Mouse (Mus musculus): Measurements from ENCODE around the gene Wipf3.

Gene Wipf3

DNA sequence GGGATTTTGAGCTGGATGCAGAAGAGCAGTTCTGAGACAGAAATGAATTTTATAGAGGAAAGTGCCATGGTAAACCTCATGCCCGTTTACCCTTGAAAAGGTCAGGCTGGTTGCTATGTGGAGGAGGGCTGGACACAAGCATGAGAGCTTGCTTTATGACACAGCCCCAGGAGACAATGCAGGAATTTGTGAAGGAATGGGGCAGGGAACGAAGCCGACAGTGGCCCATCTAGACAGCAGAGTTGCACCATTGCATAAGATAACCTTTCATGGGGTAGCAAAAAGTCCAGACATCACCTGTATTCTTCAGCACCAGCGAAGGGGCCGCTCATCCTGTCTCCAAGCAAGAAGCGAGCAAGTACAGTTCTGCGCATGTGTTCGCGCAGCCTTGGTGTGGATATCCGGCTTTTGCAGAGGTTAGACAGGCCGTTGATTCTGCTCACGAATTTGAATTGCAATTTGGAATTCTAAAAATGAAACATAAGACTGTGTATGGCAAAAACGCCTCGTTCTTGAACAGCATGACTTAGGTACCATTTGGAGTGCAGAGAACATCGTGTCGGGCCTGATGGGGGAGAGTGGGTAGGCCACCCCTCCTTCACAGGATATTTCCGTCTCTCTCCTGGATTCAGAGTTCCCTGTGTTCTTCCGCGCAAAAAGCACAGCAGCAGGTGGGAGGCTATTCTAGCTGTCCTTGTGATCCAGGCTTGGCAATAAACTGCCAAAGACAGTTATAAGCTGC, 46.7 kb downstream of the Wipf3 start:
- no peak for DNase-seq (ENCODE audit: low read depth)

DNA sequence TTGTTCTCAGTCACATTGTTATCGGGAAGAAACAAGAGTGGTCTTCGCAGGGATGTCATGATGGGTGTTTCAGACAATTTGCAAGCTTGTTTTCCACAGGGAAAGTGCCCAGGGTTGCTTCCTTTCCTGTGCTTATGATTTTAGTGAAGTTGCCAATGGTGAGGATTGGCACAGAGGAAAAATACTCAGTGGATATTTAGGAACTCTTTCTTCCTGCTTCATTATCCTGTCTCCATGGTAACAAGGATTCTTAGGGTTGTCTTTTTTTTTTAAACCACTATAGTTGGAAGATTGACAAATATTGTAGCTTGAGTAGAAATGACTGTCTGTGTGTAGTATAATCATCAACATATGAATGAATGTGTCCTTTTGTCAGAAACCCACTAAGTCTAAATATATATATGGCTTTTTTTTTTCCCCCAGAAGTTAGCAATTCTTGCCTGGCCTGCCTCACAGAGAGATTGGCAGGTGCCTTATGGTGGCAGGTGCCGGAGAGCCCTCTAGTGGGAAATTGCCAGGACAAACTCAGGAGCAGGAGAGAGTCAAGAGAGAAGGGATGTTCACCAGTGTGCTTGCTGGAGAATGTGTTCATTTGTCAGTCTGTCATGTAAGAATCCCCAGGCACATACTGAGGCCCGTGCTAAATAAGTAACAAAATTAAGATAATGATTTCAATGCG, 49.4 kb downstream of the Wipf3 start:
- DNase-seq (ENCODE audit: low read depth): no peak

DNA sequence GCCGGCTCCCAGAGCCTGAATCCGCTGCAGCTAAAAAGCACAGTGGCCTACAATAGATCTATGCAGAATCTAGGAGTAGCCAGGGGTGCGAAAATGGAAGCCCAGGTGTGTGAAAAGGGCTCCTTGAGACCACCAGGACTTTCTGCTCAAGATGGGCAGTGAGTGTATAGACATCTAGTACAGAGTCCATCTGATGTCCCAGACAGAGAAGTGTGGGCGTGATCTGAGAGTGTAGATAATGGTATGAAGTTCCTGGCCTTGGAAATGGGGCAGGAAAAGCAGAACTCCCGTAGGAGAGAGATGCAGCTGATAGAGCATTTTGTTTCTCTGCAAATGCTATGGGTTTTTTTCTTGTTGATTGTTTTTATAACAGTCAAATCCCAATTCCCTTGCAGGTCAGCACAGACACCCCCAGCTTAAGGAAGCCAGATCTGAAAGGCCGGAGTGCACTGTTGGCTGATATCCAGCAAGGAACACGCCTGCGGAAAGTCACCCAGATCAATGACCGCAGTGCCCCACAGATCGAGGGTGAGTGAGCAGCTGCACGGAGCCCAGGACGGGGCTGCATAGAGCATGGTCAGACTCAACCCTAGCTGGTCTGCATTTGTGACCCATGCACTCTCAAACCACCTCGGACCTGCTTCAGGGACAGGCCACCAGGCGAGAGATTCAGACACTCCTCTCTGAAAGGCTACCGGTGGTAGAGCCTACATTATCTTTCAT, 52.1 kb downstream of the Wipf3 start:
- DNase-seq (ENCODE audit: low read depth): no peak

DNA sequence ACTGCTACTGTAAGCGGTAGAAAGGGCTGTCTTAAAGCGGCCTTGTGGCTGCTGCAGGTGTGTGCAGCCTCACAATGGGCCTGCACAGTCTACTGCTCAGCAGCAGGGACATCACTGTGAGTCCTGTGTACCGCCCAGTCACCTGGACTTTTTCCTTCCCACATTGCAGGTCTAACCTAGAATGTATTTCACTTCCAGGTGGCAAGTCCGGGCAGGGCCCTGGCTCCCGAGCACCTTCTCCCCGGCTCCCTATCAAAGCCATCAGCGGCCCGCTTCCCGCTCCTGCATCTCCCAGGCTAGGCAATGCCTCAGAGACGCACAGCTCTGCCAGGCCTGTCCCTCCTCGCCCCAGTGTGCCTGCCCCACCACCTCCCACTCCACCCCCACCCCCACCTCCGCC, 55.6 kb downstream of the Wipf3 start:
- DNase-seq (ENCODE audit: low read depth): no peak

DNA sequence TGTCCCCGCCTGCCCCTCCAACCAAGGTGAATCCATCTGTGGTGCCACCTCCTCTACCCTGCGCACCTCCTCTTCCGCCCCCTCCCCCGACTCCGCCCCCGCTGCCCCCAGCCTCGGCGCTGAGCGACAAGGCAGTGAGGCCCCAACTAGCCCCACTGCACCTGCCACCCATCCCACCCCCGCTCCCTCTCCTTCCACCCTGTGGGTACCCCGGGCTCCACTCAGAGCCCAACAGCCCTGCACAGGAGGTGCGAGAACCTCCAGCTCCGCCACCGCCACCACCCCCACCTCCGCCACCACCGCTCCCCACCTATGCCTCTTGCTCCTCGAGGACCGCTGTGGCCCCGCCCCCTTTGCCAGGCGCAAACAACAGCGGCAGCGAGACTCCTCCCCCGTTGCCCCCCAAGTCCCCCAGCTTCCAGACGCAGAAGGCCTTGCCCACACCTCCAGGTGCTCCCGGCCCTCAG, 56.1 kb downstream of the Wipf3 start:
- no peak for DNase-seq (ENCODE audit: low read depth)

DNA sequence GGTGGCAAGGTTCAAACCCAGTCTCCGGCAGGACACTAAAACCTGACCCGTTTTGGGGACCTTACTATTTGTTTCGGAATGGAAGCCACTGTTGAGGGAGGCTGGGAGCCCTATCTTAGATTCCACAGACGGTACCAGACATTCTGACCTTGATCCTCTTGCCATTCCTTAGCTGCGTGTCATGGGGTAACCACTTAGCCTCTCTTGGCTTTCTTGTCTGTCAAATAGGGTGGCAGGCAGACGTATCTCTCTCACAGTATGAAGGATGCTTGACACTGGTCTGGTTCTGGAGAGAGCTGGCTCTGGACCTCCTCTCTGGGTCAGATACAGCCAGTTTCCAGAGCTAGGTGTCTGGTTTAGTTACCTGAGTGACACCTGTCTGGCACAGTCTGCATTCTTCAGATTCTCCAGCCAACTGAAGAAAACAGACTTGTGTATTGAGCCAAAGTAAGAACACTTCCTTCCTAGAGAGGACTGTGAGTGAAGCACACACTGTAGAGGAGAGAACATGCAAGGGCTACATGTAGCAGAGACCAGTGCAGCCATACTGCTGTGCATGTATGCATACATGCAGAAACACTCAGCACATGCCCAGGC, 56.7 kb downstream of the Wipf3 start:
- DNase-seq (ENCODE audit: low read depth): no peak

DNA sequence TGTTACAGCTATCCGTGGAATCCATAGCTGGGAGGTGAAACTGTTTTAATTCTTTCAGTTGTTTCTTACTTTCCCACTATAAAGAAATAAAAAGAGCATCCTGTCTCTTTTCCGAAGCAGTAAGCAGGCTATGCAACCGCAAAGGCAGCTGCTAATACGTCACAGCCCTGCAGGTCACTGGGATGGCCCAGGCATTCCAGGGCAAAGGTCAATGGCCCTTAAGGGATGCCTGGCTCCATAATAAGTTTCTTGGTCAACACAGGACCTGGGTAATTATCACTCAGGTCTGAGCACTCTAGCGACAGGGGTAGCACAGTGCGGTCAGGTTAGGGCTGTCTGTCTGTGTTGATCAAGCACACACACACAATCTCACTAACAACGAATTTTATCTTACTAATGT, 61.7 kb downstream of the Wipf3 start:
- no peak for DNase-seq (ENCODE audit: low read depth)

DNA sequence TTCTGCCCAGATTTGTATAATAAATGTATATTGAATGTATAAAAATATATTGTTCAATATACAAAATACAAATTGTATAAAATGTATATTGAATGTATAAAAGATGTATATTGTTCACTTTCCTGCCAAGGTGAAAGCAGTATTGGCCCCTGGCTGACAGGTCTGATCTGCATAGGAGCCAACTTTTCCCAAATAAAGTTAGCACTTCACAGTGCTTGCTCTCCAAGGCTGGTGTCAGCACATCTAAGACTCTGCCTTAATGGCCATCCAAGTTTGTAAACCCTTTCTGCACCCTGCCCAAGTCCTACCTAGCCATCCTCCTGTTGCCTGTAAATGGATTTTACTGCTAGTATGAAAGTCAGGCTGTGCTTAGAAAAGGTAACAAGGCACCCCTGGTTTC, 64.7 kb downstream of the Wipf3 start:
- no peak for DNase-seq (ENCODE audit: low read depth)

DNA sequence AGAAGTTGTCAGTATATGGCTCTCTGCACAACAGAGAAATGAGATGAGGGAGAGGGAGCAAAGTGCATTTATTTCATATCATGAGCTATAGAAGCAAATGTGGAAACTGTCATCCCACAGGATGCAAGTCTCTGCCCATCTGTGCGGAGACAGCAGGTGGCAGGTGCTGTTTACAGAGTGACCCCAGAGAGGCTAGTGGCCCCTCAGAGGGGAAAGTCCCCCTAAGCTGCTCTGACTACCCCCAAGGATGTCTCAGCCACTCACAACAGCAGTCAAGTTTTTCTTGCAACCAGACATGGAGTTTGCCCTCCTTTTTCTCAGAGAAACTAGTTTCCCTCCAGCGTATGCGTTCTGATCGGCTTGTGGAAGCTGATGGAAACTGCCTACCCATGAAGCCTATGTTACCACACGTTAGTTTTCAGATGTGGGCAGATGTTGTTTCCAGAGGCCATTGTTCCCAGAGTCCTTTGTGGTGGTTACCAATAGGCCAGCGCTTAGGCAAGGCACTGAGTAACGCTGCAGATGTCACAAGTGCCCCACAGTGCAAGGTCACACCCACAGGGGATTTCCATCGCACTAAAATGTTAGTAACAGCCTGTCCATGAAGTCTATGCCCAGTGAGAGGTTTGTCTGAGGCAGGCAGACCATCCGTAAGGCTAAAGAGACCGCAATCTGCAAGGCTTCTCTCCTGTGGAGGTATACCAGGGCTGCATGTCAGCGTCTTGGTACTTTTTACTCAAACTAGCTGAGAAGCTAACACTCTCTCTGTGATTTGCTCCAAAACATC, 65.4 kb downstream of the Wipf3 start:
- no peak for DNase-seq (ENCODE audit: low read depth)

DNA sequence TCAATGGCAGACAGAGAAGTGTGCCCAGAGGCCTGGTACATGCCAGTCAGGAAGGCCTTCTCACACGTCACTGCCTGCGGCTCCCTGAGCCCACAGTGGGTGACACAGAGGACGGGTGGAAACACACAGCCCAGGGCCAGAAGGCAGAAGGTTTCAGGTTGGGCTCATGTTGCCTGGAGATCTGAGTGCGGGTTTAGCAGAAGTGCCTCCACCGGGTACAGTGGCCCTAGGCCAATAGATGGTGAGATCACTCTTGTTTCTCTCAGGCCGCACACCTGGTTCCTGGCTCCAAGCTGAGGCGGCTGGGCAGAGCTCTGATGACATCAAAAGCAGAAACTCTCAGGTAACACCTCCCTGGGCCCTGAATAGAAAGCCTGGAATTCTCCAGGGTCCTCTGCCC, 66.8 kb downstream of the Wipf3 start:
- DNase-seq (ENCODE audit: low read depth): no peak

DNA sequence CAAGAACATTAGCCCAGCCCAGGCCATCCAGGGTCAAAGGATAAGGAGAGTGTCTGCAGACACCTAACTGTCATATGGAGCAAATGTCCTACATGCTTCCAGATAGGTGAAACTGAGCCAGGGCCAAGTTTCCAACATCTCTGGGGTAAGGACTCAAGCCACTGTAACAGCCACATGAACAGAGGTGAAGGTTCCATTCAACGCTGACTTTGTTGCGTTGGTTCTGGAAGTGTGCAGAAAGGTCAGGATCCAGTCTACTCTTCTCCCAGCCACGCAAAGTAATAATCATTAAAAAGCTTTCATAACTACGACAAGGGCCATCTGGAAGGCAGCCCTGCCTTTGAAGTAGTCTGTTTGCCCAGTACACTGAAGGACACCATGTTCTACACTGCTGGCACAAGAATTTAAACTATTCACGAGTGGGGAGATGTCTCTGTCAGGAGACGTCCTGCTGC, 73.3 kb downstream of the Wipf3 start:
- DNase-seq (ENCODE audit: low read depth): no peak

DNA sequence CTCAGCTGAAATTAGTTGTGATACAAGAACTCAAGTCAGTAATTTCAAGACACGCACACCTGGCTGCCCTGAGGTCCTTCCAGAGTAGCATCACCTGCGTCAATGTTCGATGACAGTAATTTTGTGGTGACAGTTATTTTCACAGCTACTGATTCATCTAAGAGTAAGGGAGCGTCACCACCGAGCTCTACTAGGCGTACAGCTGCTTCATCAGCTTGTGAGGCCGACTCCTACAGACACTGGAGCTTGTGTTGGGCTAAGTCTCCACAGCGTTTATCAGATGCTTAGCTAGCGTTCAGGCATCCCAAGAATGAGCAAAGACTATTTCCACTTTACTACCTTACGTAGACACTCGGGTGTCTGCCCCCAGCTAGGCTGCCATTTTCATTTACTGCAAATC, 76.9 kb downstream of the Wipf3 start:
- DNase-seq (ENCODE audit: low read depth): no peak

DNA sequence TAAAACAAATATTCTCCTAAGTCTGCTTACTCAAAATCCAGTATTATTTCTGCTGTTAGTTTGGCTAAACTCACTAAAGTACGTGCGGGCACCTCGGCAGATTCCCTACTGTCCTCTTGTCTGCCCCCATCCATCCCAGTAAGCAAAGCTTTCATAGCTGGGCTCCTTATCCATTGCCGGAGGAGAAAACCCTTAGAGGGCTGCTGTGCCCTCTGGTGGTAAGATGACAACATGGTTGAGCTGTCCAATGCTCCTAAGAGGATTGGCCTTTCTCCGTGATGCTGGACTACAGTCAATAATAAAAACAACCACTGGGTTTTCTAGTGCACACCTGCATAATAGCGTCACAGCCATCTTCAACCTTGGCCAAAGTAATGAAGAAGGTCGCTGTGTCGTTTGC, 77.6 kb downstream of the Wipf3 start:
- DNase-seq (ENCODE audit: low read depth): no peak

DNA sequence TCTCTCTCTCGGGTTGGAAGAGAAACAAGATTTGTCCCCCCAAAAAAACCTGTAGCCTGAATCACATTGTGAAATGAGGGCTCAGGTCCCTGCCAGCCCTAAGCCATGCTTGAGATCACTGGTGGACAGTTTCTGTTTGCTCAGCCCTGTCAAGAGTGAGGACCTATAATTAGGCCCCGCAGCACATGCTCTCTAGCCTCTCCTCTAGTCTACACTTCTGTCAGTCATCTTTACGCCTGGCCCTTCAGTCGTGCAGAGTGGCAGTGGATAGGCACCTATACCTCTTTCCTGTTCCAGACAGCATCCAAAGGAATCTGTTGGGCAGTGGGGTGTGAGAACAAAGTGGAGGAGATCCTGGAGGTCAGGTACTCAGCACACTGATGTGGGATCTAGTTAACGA, 78.4 kb downstream of the Wipf3 start:
- no peak for DNase-seq (ENCODE audit: low read depth)

DNA sequence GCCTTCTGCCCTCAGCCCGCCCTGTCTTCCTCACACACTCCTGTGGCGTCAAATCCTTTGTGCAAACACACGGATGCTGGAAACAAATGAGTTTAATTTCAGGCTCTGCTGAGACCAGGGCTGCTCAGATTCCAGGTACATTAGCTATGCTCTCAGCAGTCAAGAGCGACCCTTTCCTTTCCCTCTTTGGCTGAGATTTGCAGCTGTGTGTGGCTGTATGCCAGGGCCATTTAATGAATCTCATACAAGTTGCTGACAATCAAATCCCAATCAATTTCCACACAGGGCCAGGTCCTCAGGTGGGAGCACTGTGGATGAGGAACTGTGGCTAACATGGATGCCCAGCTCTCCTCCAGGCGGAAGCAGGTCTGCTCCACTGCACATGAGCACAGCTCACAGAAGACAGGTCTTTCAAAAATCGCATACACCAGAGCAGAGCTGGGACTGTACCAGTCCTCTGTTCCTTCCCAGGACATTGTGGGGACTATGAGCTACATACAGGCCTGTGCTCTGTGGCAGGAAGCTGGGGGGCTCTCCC, 78.9 kb downstream of the Wipf3 start:
- no peak for DNase-seq (ENCODE audit: low read depth)

DNA sequence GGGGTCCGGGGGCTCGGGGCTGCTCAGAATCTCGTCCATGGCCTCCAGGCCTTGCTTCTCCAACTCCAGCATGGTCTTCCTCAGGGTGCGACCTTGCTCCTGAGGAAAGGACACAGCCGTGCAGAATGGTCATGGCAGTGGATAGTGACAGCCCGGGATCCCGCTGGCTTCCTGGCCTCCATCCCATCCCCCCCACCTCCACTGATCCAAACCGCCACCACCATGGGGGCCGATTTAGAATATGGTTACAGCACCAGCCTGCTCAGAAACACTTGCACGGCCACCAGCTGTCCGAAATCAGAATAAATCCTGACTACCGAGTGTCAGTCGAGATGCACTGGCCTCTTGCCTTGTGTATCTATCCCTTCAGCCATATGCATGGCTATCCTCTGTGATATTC, 79.9 kb downstream of the Wipf3 start:
- DNase-seq (ENCODE audit: low read depth): no peak

DNA sequence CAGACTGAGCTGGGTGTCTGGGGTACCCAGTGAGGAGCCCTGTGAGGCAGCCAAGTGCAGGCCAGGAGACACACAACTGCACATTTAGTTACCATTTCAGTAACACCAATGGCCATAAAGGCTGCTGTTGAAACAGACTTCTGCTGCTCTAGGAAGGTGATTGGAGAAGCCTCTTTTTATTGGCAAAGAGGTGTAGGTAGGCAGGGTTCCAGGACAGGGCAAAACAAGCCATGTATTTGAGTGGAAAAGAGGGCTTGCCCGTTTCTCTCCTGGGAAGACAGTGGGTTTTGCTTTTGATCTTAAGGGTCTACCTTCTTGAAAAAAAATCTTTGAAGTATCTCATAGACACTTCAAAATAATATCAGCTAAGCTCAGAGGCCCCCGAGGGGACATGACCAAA, 82.9 kb downstream of the Wipf3 start:
- DNase-seq (ENCODE audit: low read depth): no peak

DNA sequence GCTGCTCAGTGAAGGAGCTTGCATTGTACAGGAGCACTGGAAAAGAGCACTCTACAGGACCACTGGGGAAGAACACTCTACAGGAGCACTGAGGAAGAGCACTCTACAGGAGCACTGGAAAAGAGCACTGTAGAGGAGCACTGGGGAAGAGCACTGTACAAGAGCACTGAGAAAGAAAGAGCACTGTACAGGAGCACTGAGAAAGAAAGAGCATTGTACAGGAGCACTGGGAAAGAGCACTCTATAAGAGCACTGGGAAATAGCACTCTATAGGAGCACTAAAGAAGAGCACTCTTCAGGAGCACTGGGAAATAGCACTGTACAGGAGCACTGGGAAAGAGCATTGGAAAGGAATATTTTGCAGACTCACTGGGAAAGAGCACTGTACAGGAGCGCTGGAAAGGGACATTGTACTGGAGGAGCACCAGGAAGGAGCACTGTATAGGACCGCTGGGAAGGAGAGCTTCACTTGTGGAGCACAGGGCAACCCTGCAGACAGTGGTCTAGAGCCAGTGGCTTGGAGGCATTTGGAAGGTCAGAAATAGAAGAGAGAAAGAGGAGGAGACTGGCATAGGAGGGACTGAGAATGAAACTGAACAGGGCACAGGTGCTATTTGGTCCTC, 87.2 kb downstream of the Wipf3 start:
- DNase-seq (ENCODE audit: low read depth): no peak

DNA sequence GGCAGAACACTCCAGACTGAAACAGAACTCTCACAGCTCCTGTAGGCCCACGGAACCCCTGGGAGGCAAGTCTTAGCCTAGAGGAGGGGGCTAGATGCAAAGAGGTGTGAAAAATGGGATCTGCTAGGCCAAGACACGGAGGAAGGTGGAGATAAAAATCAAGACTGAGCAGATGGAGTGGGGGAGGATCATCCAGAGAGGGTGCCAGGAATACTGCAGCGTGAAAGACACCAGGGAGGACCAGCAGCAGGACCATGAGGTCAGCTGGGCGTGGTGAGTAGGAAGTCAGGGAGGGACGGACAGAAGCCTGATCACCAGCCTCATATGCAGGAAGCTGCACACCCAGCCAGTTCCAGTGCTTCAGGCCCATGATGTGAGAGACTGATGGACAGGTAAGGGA, 89.4 kb downstream of the Wipf3 start:
- DNase-seq (ENCODE audit: low read depth): no peak

DNA sequence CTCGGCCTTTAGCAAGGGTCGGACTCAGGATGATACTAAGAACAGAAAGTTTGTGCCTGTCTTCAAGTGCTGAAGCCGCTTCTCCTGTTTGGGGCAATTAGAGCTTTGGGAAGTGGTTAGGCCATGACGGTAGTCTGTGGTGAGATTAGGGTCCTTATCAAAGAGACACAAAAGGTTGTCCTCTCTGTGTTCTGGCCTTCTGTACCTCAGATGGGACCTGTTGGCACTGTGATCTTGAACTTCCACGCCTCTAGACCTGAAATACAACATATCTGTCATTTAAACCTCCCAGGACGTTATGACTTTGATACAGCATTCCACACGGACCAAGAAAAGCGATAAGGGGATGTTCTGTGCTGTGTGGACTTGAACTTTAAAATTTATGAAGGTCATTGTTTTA, 99.3 kb downstream of the Wipf3 start:
- DNase-seq (ENCODE audit: low read depth): peak; percentile 48

DNA sequence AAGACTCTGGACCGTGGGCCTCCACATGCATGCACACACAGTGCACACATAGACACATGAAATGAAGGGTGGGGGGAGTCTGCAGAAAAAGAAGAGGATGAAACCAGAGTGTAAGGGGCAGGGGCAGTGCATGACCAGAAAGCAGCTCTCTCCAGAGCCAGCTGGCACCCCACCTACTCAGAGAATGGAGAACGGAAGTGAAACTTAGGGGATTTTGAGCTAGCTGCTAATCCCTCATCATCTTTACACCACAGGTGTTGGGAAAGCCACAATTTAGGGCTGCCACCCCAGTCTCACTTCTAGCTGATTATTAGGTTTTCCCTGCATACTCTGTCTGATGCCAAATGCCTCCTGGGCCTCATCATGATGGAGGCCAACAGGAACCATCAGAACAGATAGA, 100.8 kb downstream of the Wipf3 start:
- DNase-seq (ENCODE audit: low read depth): no peak
